Mouse (Mus musculus) adrenal gland, adult 2 months (tissue): ENCODE measurements around the gene Foxn3. TPM values are rescaled to one million over a fixed set of nuclear protein-coding genes. Genes with fewer than 3 reads are reported as not detected.

Source experiments
- DNase-seq: peaks from one replicate; pipeline ENCODE4 v3.0.0; 2021
- polyA plus RNA-seq: library from polyadenylated mRNA; depleted of rRNA; stranded (reverse); fragments of >200 nt; gene quantifications from 2 replicates; pipeline ENCODE4 v1.2.3, GENCODE M21; 2012
- total RNA-seq, 2 experiments: library from RNA; stranded (reverse); gene quantifications; 2 replicates each; pipeline ENCODE4 v1.2.3; 2021

Foxn3 gene
- total and polyA plus RNA-seq, 3 experiments: 27.6 to 62.1 (median 60.7) TPM

- DNase-seq: no peak
These were observed 265.6 kb downstream of the Foxn3 start for GRCm38 (mm10) chr12:99297792-99298191.

- no peak for DNase-seq
These were observed 269.9 kb downstream of the Foxn3 start for GRCm38 (mm10) chr12:99293532-99293931.

- no peak for DNase-seq
These were observed 271.2 kb downstream of the Foxn3 start for GRCm38 (mm10) chr12:99292152-99292551.

- DNase-seq: peak; percentile 28
These were observed 276.3 kb downstream of the Foxn3 start for GRCm38 (mm10) chr12:99287081-99287480.

GRCm38 (mm10) chr12:99286662-99287061 lies 276.7 kb downstream of the Foxn3 start:
- no peak for DNase-seq

- DNase-seq: no peak
These were observed 277.7 kb downstream of the Foxn3 start for GRCm38 (mm10) chr12:99285656-99286055.

- DNase-seq: no peak
These were observed 278.2 kb downstream of the Foxn3 start for GRCm38 (mm10) chr12:99285199-99285598.

GRCm38 (mm10) chr12:99284419-99285069 lies 278.8 kb downstream of the Foxn3 start:
- DNase-seq: no peak

GRCm38 (mm10) chr12:99280826-99281225 lies 282.6 kb downstream of the Foxn3 start:
- DNase-seq: no peak

GRCm38 (mm10) chr12:99280291-99280690 lies 283.1 kb downstream of the Foxn3 start:
- no peak for DNase-seq

- DNase-seq: peak; percentile 47
These were observed 284.0 kb downstream of the Foxn3 start for GRCm38 (mm10) chr12:99279426-99279825.

GRCm38 (mm10) chr12:99274589-99274988 lies 288.8 kb downstream of the Foxn3 start:
- no peak for DNase-seq

GRCm38 (mm10) chr12:99269396-99269795 lies 294.0 kb downstream of the Foxn3 start:
- peak; percentile 70 for DNase-seq

GRCm38 (mm10) chr12:99268954-99269353 lies 294.4 kb downstream of the Foxn3 start:
- DNase-seq: no peak

- peak; percentile 61 for DNase-seq
These were observed 295.6 kb downstream of the Foxn3 start for GRCm38 (mm10) chr12:99267732-99268131.

GRCm38 (mm10) chr12:99266434-99266833 lies 296.9 kb downstream of the Foxn3 start:
- DNase-seq: no peak

- DNase-seq: no peak
These were observed 297.6 kb downstream of the Foxn3 start for GRCm38 (mm10) chr12:99265777-99266176.

GRCm38 (mm10) chr12:99264386-99264785 lies 299.0 kb downstream of the Foxn3 start:
- no peak for DNase-seq

GRCm38 (mm10) chr12:99263592-99264335 lies 299.6 kb downstream of the Foxn3 start:
- no peak for DNase-seq

GRCm38 (mm10) chr12:99262840-99263239 lies 300.5 kb downstream of the Foxn3 start:
- no peak for DNase-seq

- DNase-seq: no peak
These were observed 301.2 kb downstream of the Foxn3 start for GRCm38 (mm10) chr12:99262066-99262599.

- no peak for DNase-seq
These were observed 303.2 kb downstream of the Foxn3 start for GRCm38 (mm10) chr12:99260171-99260570.

- no peak for DNase-seq
These were observed 305.8 kb downstream of the Foxn3 start for GRCm38 (mm10) chr12:99257570-99257969.
